Mouse (Mus musculus): ENCODE results near the gene Limk2. TPM values are rescaled to one million over a fixed set of nuclear protein-coding genes. Genes with fewer than 3 reads are reported as not detected.

Limk2 gene
- polyA plus RNA-seq, 1 experiment: 37.8 TPM

DNA sequence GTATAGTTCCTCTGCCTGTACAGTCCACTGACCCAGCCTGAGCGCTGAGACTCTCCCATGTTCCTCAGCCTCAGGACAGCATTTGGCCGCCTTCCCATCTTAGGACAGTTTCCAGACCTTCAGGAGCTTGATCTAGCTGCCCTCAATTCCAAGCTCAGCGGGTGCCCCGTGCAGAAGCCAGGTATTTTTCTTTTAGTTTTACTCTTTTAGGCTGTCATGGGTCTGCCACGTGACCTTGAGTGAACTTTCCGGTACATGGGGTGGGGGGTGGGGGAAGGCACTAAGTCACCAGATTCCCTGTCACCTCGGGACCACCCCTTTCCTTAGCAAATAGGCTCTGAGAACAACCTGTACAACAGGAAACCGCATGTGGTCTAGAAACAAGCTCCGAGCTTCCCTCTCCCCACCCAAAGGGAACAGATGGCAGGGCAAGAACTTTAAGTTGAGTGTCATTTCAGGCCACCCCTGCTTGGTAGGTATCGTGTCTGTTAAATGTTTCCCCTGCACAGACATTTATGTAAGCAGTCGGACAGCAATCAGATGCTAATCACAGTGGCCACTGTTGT is 73.3 kb downstream of the Limk2 start:
- Histone ChIP-seq H3K4me2 (ENCODE audit: low read depth) (no peak overlapping the region), H3K27me3 (ENCODE audit: control insufficient read depth, insufficient read depth, insufficient read length) (no peaks in the 10 kb centered on the region), H3K4me3 (no peak overlapping the region), H3K79me2 (ENCODE audit: control insufficient read depth, insufficient read depth) (no peaks in the 10 kb centered on the region), H3K36me3 (ENCODE audit: control insufficient read depth, insufficient read depth) (no peaks in the 10 kb centered on the region), H3ac (ENCODE audit: control insufficient read depth, insufficient read length) (no peak overlapping the region)
- no peak for TF ChIP-seq MYOD1 (IDR thresholded peaks at IDR 0.05; ENCODE audit: control insufficient read depth in 1 of 3, insufficient read length in 2 of 3, low read depth in 2 of 3)
- TF ChIP-seq USF1 (IDR thresholded peaks at IDR 0.05; ENCODE audit: low read depth): no peak
- TF ChIP-seq E2F4 (IDR thresholded peaks at IDR 0.05; ENCODE audit: insufficient read depth): no peak
- no peak for TF ChIP-seq TCF12 (IDR thresholded peaks at IDR 0.05; ENCODE audit: insufficient read depth, poor library complexity, severe bottlenecking)
- no peak for TF ChIP-seq SRF (IDR thresholded peaks at IDR 0.05; ENCODE audit: control insufficient read depth, insufficient read length, low read depth)
- TF ChIP-seq CEBPB (IDR thresholded peaks at IDR 0.05; ENCODE audit: insufficient read depth, poor library complexity, severe bottlenecking): no peak
- no peak for TF ChIP-seq POLR2A (IDR thresholded peaks at IDR 0.05; ENCODE audit: insufficient read length, low read depth)
- no peak for TF ChIP-seq MAX (IDR thresholded peaks at IDR 0.05; ENCODE audit: low read depth)
- TF ChIP-seq REST (IDR thresholded peaks at IDR 0.05; ENCODE audit: insufficient read depth, insufficient read length): no peak
- no peak for TF ChIP-seq TCF3 (IDR thresholded peaks at IDR 0.05; ENCODE audit: insufficient read length, low read depth)
- no peak for TF ChIP-seq POLR2AphosphoS2 (IDR thresholded peaks at IDR 0.05; ENCODE audit: insufficient read length, low read depth)

GRCm38 (mm10) chr11:3334711-3335316 is 74.2 kb downstream of the Limk2 start:
- Histone ChIP-seq H3K27me3 (ENCODE audit: control insufficient read depth, insufficient read depth, insufficient read length) (no peaks in the 10 kb centered on the region), H3ac (ENCODE audit: control insufficient read depth, insufficient read length) (no peak overlapping the region), H3K4me2 (ENCODE audit: low read depth) (no peak overlapping the region), H3K79me2 (ENCODE audit: control insufficient read depth, insufficient read depth) (no peaks in the 10 kb centered on the region), H3K4me3 (no peak overlapping the region), H3K36me3 (ENCODE audit: control insufficient read depth, insufficient read depth) (no peaks in the 10 kb centered on the region)
- TF ChIP-seq POLR2AphosphoS2 (IDR thresholded peaks at IDR 0.05; ENCODE audit: insufficient read length, low read depth) (no peak), REST (IDR thresholded peaks at IDR 0.05; ENCODE audit: insufficient read depth, insufficient read length) (no peak), MYOD1 (IDR thresholded peaks at IDR 0.05; ENCODE audit: control insufficient read depth in 1 of 3, insufficient read length in 2 of 3, low read depth in 2 of 3) (no peak), USF1 (IDR thresholded peaks at IDR 0.05; ENCODE audit: low read depth) (no peak), E2F4 (IDR thresholded peaks at IDR 0.05; ENCODE audit: insufficient read depth) (no peak), TCF12 (IDR thresholded peaks at IDR 0.05; ENCODE audit: insufficient read depth, poor library complexity, severe bottlenecking) (no peak), MYOG (IDR thresholded peaks at IDR 0.05; ENCODE audit: control insufficient read depth in 1 of 3, insufficient read depth in 1 of 3, insufficient read length in 2 of 3, low read depth in 2 of 3) (no peak), CEBPB (IDR thresholded peaks at IDR 0.05; ENCODE audit: insufficient read depth, poor library complexity, severe bottlenecking) (no peak), MAX (IDR thresholded peaks at IDR 0.05; ENCODE audit: low read depth) (no peak), SRF (IDR thresholded peaks at IDR 0.05; ENCODE audit: control insufficient read depth, insufficient read length, low read depth) (no peak), POLR2A (IDR thresholded peaks at IDR 0.05; ENCODE audit: insufficient read length, low read depth) (no peak), TCF3 (IDR thresholded peaks at IDR 0.05; ENCODE audit: insufficient read length, low read depth) (no peak)

- no peaks in the 10 kb centered on the region for H3K79me2 ChIP-seq (ENCODE audit: control insufficient read depth, insufficient read depth)
- no peak overlapping the region for H3K4me3 ChIP-seq
- no peaks in the 10 kb centered on the region for H3K27me3 ChIP-seq (ENCODE audit: control insufficient read depth, insufficient read depth, insufficient read length)
- TF ChIP-seq CEBPB (IDR thresholded peaks at IDR 0.05; ENCODE audit: insufficient read depth, poor library complexity, severe bottlenecking) (no peak), SRF (IDR thresholded peaks at IDR 0.05; ENCODE audit: control insufficient read depth, insufficient read length, low read depth) (no peak), MAX (IDR thresholded peaks at IDR 0.05; ENCODE audit: low read depth) (no peak), POLR2AphosphoS2 (IDR thresholded peaks at IDR 0.05; ENCODE audit: insufficient read length, low read depth) (no peak), REST (IDR thresholded peaks at IDR 0.05; ENCODE audit: insufficient read depth, insufficient read length) (no peak), TCF3 (IDR thresholded peaks at IDR 0.05; ENCODE audit: insufficient read length, low read depth) (no peak), MYOD1 (IDR thresholded peaks at IDR 0.05; ENCODE audit: control insufficient read depth in 1 of 3, insufficient read length in 2 of 3, low read depth in 2 of 3) (no peak), POLR2A (IDR thresholded peaks at IDR 0.05; ENCODE audit: insufficient read length, low read depth) (no peak), USF1 (IDR thresholded peaks at IDR 0.05; ENCODE audit: low read depth) (no peak), E2F4 (IDR thresholded peaks at IDR 0.05; ENCODE audit: insufficient read depth) (no peak), MYOG (IDR thresholded peaks at IDR 0.05; ENCODE audit: control insufficient read depth in 1 of 3, insufficient read depth in 1 of 3, insufficient read length in 2 of 3, low read depth in 2 of 3) (no peak)
- no peak overlapping the region for H3ac ChIP-seq (ENCODE audit: control insufficient read depth, insufficient read length)
- no peak overlapping the region for H3K4me2 ChIP-seq (ENCODE audit: low read depth)
- no peaks in the 10 kb centered on the region for H3K36me3 ChIP-seq (ENCODE audit: control insufficient read depth, insufficient read depth)
These were observed 74.8 kb downstream of the Limk2 start for GRCm38 (mm10) chr11:3334141-3334710.

GRCm38 (mm10) chr11:3333111-3333695 is 75.8 kb downstream of the Limk2 start:
- H3K27me3 ChIP-seq (ENCODE audit: control insufficient read depth, insufficient read depth, insufficient read length): no peaks in the 10 kb centered on the region
- H3ac ChIP-seq (ENCODE audit: control insufficient read depth, insufficient read length): no peak overlapping the region
- H3K79me2 ChIP-seq (ENCODE audit: control insufficient read depth, insufficient read depth): no peaks in the 10 kb centered on the region
- H3K36me3 ChIP-seq (ENCODE audit: control insufficient read depth, insufficient read depth): no peaks in the 10 kb centered on the region
- H3K4me3 ChIP-seq: no peak overlapping the region
- H3K4me2 ChIP-seq (ENCODE audit: low read depth): peak overlapping the region; percentile 93
- no peak for TF ChIP-seq POLR2AphosphoS2 (IDR thresholded peaks at IDR 0.05; ENCODE audit: insufficient read length, low read depth)
- TF ChIP-seq CEBPB (IDR thresholded peaks at IDR 0.05; ENCODE audit: insufficient read depth, poor library complexity, severe bottlenecking): no peak
- TF ChIP-seq MYOD1 (IDR thresholded peaks at IDR 0.05; ENCODE audit: control insufficient read depth in 1 of 3, insufficient read length in 2 of 3, low read depth in 2 of 3): no peak
- no peak for TF ChIP-seq SRF (IDR thresholded peaks at IDR 0.05; ENCODE audit: control insufficient read depth, insufficient read length, low read depth)
- no peak for TF ChIP-seq MAX (IDR thresholded peaks at IDR 0.05; ENCODE audit: low read depth)

Measured in myocyte (in vitro differentiated cells).